Mouse (Mus musculus): ENCODE data around the gene Lnp1. TPM values are rescaled to one million over a fixed set of nuclear protein-coding genes. Genes with fewer than 3 reads are reported as not detected.
"Not testable (repeated sequence)": the region's sequence is repeated elsewhere in the genome, so short reads cannot be mapped to it uniquely, and the experiment has no call there.

Lnp1 gene
- polyA plus RNA-seq (2015; fragmentation: Nextera tagmentation; extraction: Ambion mirVana): not detected in 2 replicates

DNA sequence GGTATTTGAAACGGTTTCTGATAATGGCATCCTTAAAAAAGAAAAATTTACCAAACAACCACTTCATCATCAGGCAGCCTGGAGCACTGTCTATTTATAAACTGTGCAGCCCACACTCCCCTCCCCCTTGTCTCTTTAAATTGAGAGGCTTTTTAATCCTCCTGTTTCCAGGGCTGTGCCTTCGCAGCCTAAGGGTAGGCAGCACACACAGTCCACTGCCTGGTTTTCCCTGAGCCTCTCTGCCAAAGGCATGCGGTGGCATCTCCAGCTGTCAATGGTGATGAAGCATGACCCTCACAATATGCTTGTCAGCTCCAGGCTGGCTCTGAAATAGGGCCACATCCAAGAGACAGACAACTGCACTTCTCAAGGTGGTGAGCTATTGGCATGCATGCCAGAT lies at the start of gene Lnp1:
Gene Lnp1 (minus strand): TSS at position 39 of the 400 bp plus-strand sequence.
- WGBS (ENCODE audit: insufficient replicate concordance): 71% methylated on average over 3 of the region's 3 CpGs
- ATAC-seq: no peak
- TF ChIP-seq CTCF (IDR thresholded peaks at IDR 0.05; ENCODE audit: low read depth): no peak
- TF ChIP-seq EP300 (IDR thresholded peaks at IDR 0.05; ENCODE audit: low read depth): no peak
- Histone ChIP-seq H3K9ac (replicated peaks) (no peak within 1 kb of the TSS), H3K27ac (ENCODE audit: low read depth) (no peak within 1 kb of the TSS), H3K4me1 (ENCODE audit: insufficient read depth) (no peaks in the 10 kb centered on the region), H3K9me3 (ENCODE audit: low read length) (no peaks in the 10 kb centered on the region), H3K36me3 (replicated peaks; ENCODE audit: insufficient read depth, low read length) (no peaks in the 10 kb centered on the region), H3K27me3 (ENCODE audit: insufficient read depth, low read length) (no peaks in the 10 kb centered on the region), H3K4me3 (ENCODE audit: low read depth, low read length) (no peak within 1 kb of the TSS), H3K4me2 (ENCODE audit: low read depth, low read length) (no peak within 1 kb of the TSS)
- DNase-seq: no peak

DNA sequence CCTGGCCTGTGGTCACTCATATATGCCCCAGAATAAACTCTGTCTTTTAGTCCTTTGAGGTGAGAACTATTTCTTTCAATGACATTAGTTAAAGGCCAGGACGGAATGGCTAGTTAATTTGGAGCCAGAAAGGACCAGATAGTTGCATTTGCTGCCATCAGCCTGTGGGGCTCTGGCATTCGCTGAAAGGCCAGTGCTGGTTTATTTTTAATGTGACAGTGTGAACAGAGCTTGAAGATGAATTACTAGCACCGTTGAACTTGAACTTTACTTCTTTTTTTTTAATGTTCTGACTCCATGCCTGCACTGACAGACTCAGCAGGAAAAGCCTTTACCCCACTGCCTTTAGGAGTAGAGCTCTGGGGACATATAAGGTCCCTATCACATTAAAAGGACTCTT lies 46.8 kb upstream of the Lnp1 start:
- no peaks in the 10 kb centered on the region for H3K36me3 ChIP-seq (replicated peaks; ENCODE audit: insufficient read depth, low read length)
- no peak overlapping the region for H3K27ac ChIP-seq (ENCODE audit: low read depth)
- no peak overlapping the region for H3K4me3 ChIP-seq (ENCODE audit: low read depth, low read length)

DNA sequence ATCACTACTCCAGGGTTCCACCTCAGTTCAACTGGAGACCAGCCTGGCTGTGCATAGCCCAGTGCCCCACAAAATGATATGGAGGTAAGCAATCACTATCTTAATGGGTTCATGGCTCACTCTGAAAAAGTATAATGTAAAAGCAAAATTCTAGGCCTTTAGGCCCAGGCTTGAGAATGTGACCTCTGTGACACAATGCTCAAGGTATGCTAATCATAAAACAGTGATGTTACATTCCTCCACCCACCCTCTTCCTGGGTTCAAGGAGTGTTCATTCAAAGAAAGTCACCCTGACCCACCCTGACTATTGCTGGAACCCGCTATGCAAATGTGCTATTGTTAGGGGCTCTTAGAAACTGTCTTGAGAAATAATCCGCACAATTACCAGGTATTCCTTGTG lies 30.4 kb upstream of the Lnp1 start:
- ATAC-seq; H3K36me3 ChIP-seq (replicated peaks; ENCODE audit: insufficient read depth, low read length); H3K4me1 ChIP-seq (ENCODE audit: insufficient read depth); H3K9me3 ChIP-seq (ENCODE audit: low read length); DNase-seq; H3K4me3 ChIP-seq (ENCODE audit: low read depth, low read length); H3K4me2 ChIP-seq (ENCODE audit: low read depth, low read length); H3K27ac ChIP-seq (ENCODE audit: low read depth); H3K27me3 ChIP-seq (ENCODE audit: insufficient read depth, low read length); H3K9ac ChIP-seq (replicated peaks): not testable (repeated sequence)
- 96% methylated on average over 2 of the region's 2 CpGs for WGBS (ENCODE audit: insufficient replicate concordance)

More for the DNA sequence above, 46.8 kb upstream of the Lnp1 start:
- TF ChIP-seq EP300 (IDR thresholded peaks at IDR 0.05; ENCODE audit: low read depth) (no peak), CTCF (IDR thresholded peaks at IDR 0.05; ENCODE audit: low read depth) (no peak)
- Histone ChIP-seq H3K4me1 (ENCODE audit: insufficient read depth) (no peaks in the 10 kb centered on the region), H3K4me2 (ENCODE audit: low read depth, low read length) (no peak overlapping the region), H3K9me3 (ENCODE audit: low read length) (no peaks in the 10 kb centered on the region), H3K27me3 (ENCODE audit: insufficient read depth, low read length) (no peaks in the 10 kb centered on the region), H3K9ac (replicated peaks) (no peak overlapping the region)
- ATAC-seq (no peak), DNase-seq (no peak)
- WGBS (ENCODE audit: insufficient replicate concordance): 49% methylated on average over 3 of the region's 3 CpGs

DNA sequence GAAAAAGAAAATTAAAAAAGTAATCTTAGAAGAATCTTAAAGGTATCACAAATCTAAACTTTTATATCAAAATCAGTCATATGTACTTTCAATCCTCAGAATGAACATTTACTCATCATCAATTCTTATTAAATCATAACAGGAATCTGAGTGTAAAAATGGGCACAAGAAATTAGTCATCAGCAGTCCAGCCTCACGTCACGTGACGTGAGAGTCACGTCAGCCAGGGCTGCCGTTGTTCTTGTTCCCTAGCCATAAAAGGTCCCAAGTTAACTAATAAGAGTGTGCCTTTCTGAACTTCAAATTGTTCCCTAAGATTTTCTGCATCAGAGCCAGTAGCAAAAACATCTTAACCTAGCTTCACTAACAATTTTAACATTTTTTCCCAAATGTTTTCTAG lies 21.2 kb upstream of the Lnp1 start:
- no peak for TF ChIP-seq CTCF (IDR thresholded peaks at IDR 0.05; ENCODE audit: low read depth)
- no peak for TF ChIP-seq EP300 (IDR thresholded peaks at IDR 0.05; ENCODE audit: low read depth)
- Histone ChIP-seq H3K4me1 (ENCODE audit: insufficient read depth) (no peaks in the 10 kb centered on the region), H3K27me3 (ENCODE audit: insufficient read depth, low read length) (no peaks in the 10 kb centered on the region), H3K9ac (replicated peaks) (no peak overlapping the region), H3K9me3 (ENCODE audit: low read length) (no peaks in the 10 kb centered on the region), H3K4me2 (ENCODE audit: low read depth, low read length) (no peak overlapping the region), H3K4me3 (ENCODE audit: low read depth, low read length) (no peak overlapping the region), H3K27ac (ENCODE audit: low read depth) (no peak overlapping the region), H3K36me3 (replicated peaks; ENCODE audit: insufficient read depth, low read length) (no peaks in the 10 kb centered on the region)
- no peak for DNase-seq
- no peak for ATAC-seq
- 79% methylated on average over 5 of the region's 5 CpGs for WGBS (ENCODE audit: insufficient replicate concordance)

DNA sequence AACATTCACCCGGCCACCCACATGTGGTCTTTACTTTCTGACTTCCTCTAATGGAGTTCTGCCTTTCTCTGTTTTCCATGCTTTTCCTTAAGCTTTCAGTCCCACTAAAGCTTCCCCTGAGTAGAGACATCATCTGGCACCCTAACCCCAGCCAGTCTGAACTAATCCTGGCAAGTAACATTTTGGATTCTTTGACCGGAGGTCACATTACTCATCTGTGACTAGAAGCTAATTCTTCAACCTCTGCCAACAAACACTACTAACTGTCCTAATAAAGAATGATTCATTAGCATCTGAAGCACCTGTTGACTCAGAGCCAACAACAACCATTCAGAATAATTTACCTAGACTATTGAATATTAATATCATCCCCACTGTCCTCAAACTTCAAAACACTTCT lies 14.5 kb upstream of the Lnp1 start:
- H3K4me2 ChIP-seq (ENCODE audit: low read depth, low read length): no peak overlapping the region
- TF ChIP-seq CTCF (IDR thresholded peaks at IDR 0.05; ENCODE audit: low read depth) (no peak), EP300 (IDR thresholded peaks at IDR 0.05; ENCODE audit: low read depth) (no peak)
- no peaks in the 10 kb centered on the region for H3K9me3 ChIP-seq (ENCODE audit: low read length)
- H3K27me3 ChIP-seq (ENCODE audit: insufficient read depth, low read length): no peaks in the 10 kb centered on the region
- no peaks in the 10 kb centered on the region for H3K36me3 ChIP-seq (replicated peaks; ENCODE audit: insufficient read depth, low read length)
- 84% methylated on average over 2 of the region's 2 CpGs for WGBS (ENCODE audit: insufficient replicate concordance)
- DNase-seq: no peak
- no peak overlapping the region for H3K9ac ChIP-seq (replicated peaks)
- no peak overlapping the region for H3K4me3 ChIP-seq (ENCODE audit: low read depth, low read length)
- H3K4me1 ChIP-seq (ENCODE audit: insufficient read depth): no peaks in the 10 kb centered on the region
- H3K27ac ChIP-seq (ENCODE audit: low read depth): no peak overlapping the region
- ATAC-seq: no peak

DNA sequence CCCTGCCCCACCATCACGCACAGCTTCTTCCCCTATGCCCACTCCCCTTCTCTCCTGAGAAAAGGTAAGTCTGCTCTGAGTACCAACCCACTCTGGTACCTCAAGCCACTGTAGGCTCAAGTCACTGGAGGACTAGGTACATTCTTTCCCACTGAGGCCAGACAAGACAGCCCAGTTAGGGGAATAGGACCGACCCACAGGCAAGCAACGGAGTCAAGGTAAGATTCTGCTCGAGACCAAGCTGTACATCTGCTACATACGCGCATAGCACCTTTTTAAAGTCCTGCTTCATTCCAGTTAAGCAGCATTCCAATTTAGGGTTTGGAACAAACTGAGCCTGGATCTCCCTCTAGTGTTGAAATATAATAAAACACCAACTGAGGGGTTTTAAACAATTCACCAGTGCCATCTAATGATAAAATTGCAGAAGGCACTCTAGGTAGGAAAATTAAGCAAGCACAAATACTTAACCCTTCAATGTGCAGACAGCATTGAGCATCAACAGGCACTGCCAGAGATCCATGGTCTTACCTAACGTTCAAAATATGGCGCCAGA lies 7.7 kb downstream of the Lnp1 start:
- DNase-seq: no peak
- H3K27me3 ChIP-seq (ENCODE audit: insufficient read depth, low read length): no peaks in the 10 kb centered on the region
- no peak overlapping the region for H3K4me2 ChIP-seq (ENCODE audit: low read depth, low read length)
- ATAC-seq: peak; percentile 57
- H3K36me3 ChIP-seq (replicated peaks; ENCODE audit: insufficient read depth, low read length): no peaks in the 10 kb centered on the region
- H3K27ac ChIP-seq (ENCODE audit: low read depth): no peak overlapping the region
- TF ChIP-seq EP300 (IDR thresholded peaks at IDR 0.05; ENCODE audit: low read depth) (no peak), CTCF (IDR thresholded peaks at IDR 0.05; ENCODE audit: low read depth) (peak; percentile 83)
- no peak overlapping the region for H3K4me3 ChIP-seq (ENCODE audit: low read depth, low read length)
- no peak overlapping the region for H3K9ac ChIP-seq (replicated peaks)
- no peaks in the 10 kb centered on the region for H3K4me1 ChIP-seq (ENCODE audit: insufficient read depth)
- 18% methylated on average over 8 of the region's 8 CpGs for WGBS (ENCODE audit: insufficient replicate concordance)
- no peaks in the 10 kb centered on the region for H3K9me3 ChIP-seq (ENCODE audit: low read length)

DNA sequence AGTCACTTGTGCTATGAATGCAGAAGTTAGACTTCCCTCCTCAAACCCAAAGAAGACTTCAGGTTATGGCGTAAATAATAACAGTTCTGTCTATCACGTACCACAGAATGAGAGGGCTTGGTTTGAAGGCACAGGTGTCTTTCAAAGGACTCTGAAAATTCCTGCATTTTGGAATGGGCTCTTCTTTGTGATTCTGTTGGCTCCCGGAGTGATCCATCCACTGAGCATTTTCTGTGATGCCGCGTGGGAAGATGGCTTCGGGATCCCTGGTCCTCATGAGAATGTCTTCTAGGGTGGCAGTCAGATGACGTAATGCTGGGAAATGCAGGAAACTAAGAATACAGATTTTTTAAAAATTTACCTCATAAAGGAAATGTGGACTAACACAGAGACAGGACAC lies 10.6 kb downstream of the Lnp1 start:
- H3K9me3 ChIP-seq (ENCODE audit: low read length): no peaks in the 10 kb centered on the region
- H3K4me1 ChIP-seq (ENCODE audit: insufficient read depth): no peaks in the 10 kb centered on the region
- no peaks in the 10 kb centered on the region for H3K27me3 ChIP-seq (ENCODE audit: insufficient read depth, low read length)
- H3K4me3 ChIP-seq (ENCODE audit: low read depth, low read length): no peak overlapping the region
- DNase-seq (no peak), ATAC-seq (no peak)
- no peak overlapping the region for H3K9ac ChIP-seq (replicated peaks)
- 77% methylated on average over 7 of the region's 7 CpGs for WGBS (ENCODE audit: insufficient replicate concordance)
- no peak overlapping the region for H3K4me2 ChIP-seq (ENCODE audit: low read depth, low read length)
- no peak overlapping the region for H3K27ac ChIP-seq (ENCODE audit: low read depth)
- no peak for TF ChIP-seq CTCF (IDR thresholded peaks at IDR 0.05; ENCODE audit: low read depth)
- TF ChIP-seq EP300 (IDR thresholded peaks at IDR 0.05; ENCODE audit: low read depth): no peak
- H3K36me3 ChIP-seq (replicated peaks; ENCODE audit: insufficient read depth, low read length): no peaks in the 10 kb centered on the region
